Mouse (Mus musculus) mature B cell (primary cell): ENCODE results near the gene Lysmd3.

Experiments used
- in situ Hi-C: fragments of 300-500 bp; cut with MboI; formaldehyde crosslinking; loops from 2 replicates; pipeline ENCODE4 v1.14.3; 2019

Gene Lysmd3

DNA sequence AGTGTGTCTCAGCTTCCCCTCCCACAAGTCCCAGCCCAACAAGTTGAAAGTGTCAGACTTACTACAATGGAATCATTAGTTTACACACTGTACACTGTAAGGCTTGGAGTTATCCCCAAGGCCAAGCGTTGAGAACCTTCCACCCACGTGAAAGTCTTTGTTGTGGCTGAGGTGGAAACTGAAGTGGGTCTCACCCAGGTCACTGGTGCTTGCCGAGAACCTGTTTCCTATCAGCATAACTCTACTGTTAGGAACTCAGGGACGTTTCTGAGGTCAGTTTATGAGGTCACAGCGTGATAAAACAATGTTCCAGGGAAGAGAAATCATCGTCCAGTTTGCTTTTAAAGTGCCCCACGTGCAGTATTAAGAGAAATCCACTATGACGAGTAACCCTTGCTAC is 17.9 kb downstream of the Lysmd3 start:
- in situ Hi-C loops = no loop called here

DNA sequence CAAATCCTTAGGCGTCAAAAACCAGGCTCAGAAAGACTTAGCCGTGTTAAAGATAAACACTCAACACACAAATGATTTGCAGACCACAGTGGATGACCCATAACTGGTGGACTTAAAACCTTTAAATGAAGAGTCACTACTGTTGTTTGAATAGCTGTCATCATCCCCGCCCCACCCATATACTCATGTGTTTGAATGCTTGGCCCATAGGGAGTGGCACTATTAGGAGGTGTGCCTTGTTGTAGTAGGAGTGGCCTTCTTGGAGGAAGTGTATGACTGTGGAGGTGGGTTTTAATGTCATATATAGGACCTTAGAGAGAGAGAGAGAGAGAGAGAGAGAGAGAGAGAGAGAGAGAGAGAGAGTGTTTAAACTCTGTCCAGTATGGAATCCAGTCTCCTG is 25.6 kb downstream of the Lysmd3 start:
- in situ Hi-C loops = no loop called here

DNA sequence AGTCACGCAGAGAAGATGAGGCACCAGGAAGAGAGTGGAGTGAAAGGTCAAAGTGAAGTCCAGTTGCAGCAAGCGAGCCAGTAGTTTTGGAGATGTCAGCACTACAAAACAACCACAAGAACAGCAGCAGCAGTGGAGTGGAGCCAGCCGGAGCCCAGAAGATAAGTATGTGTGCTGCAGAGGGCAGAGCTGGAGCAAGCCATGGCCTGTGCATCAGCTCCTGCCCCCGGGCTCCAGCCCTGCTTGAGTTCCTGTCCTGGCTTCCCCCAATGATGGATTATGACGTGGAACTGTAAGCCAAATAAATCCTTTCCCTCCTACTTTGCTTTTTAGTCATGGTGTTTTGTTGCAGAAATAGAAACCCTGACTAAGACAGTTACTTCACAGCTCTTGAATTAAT is 26.8 kb downstream of the Lysmd3 start:
- in situ Hi-C loops = no loop called here

DNA sequence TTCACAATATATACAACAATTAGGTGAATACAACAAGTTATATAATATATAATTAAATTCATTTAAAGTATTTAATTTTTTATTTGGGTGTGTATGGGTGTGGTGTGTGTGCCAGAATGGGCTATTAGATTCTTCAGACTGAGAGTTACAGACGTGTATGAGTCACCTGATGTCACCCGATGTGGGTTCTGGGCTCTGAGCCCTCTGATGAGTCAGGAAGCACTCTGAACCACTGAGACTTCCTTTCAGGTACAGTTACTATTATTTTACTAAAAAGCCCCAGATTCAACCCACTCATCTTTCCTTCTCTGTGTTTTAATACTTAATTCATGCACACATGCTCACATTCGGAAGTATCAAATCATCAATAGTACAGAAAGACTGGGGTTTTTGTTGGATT is 27.4 kb downstream of the Lysmd3 start:
- in situ Hi-C loops = no loop called here

DNA sequence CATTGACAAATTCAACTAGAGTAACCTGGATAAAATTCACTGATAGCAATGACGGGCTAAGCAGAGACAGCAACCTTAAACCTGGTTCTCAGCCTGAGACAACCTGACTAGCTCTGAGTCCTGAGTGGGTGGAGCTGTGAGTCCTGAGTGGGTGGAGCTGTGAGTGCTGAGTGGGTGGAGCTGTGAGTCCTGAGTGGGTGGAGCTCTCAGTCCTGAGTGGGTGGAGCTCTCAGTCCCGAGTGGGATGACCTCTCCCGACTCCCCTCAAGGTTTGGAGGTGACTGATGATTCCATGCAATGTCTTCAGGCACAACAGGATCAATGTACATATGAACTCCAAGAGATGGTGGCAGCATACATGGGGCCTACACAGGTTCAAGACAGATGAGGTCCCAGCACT is 32.1 kb downstream of the Lysmd3 start:
- in situ Hi-C loops = no loop called here

DNA sequence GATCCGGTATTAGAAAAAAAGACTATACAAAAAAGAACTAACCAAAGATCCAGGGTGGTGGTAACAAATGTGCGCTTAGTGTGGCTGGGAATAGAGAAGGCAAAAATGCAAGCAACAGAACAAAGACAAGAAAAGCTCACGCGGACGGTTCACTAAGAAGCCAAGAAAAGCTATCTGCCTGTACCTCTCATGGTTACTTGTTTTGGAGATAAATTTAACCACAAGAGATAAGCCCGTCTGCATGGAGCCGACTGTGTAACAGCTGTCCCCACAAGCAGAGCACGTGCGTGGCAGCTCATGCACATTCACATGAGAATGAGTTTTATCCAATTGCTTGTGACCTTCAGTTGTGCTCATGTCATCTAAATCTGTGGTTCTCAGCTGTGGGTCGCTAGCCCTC is 33.0 kb downstream of the Lysmd3 start:
- in situ Hi-C loops = no loop called here

DNA sequence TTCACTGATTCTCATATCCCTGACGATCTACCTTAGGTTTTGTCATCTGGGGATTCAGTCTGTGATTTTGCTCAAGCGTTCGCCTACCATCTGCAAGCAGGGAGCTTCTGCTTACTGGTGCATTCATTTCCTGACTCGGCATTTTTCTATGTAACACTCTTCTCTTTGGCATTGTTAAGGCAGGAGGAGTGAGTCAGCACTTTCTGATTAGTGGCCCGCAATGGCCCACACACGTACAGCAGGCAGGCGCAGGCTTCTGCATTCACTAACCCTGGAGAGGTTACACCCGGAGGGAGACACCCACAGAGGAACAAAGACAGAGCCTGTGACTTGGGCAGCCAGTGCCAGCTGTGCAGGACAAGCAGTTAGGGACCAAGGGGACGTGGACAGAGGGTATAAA is 34.1 kb downstream of the Lysmd3 start:
- in situ Hi-C loops = no loop called here

DNA sequence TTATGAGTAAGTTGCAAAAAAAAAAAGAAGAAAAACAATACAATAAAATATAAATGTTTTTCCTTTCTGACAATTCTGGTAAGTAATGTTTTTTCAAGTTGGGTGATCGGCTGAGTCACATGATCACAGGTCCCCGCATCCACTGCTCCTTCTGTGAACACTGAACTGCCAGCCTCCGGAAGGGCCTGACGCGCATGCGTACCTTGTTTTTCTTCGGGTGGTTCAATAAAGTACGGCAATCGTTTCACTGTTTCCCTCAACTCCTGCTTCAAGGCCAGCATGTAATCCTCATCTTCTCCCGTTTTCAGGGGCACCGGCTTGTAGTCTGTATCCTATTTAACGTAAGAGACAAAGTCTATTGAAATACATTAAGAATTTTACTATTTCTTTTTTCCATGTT is 37.0 kb downstream of the Lysmd3 start:
- in situ Hi-C loops = no loop called here

DNA sequence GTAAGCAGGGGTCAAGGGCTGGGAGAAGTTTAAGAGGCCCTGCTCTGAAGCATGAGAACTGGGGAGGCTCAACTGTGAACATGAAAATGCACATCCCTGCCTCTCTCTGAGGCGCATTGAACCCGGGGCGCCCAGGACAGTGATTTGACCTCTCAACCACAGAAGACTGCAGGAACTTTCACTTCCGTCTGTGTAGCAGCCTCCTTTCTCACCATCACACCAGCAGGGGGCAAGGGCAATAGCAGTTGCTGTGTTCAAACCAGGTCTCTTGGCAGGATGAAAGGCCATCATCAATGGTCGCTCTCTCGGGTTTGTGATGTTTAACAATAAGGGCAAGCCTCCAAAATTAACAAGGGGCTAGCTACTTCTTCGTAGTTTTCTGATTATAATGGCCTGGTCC is 45.7 kb downstream of the Lysmd3 start:
- in situ Hi-C loops = no loop called here

DNA sequence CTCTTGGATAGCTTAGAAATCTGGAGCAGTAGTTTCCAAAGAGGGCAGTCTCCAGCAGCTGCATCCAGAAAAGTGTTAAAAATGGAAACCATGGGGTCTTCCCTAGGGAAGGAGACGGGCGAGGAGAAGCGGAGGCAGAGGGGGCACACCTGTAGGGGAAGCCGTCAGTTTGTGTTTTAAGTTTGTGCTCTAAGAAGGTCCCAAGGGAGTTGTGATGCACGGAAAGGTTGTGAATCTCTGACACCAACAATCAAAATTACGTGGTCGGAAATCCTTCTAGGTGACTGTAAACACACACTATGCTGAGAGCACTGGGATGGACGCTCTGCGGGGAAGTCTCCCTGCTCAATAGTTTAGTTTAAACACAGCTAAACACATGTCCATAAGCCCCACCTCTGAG is 46.2 kb downstream of the Lysmd3 start:
- in situ Hi-C loops = no loop called here

DNA sequence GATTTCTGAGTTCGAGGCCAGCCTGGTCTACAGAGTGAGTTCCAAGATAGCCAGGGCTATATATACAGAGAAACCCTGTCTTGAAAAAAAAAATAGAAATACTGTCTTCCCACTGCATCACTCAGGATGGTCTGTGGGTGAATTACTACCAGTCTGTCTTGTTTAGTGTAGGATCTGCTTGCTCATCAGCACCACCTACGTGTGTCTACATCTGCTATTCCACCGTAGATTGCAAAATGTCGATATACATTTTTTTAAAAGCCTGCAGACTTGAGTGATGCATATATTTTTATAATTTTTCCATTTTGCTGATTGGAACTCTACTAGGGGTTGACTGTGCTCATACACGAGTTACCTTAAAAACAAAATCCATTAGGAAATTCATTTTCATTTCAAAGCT is 48.8 kb downstream of the Lysmd3 start:
- in situ Hi-C loops = no loop called here

DNA sequence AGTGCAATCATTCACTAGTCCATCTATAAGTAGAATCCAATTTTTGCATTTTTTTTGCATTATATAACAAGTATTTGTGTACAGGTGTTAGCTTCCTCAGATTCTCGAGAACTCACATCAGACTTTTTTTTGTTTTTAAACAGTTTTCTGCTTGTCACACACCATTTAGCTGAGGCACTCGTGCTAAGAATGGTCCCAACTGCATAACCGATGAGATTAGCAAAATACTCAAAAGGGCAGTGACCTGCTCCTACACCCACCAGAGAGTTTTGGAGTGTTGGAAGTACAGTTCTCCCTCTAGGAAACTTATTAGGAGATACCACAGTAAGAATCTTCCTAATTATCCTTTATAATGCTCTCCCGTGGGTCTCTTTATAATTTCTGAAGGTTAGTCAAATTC is 52.3 kb downstream of the Lysmd3 start:
- in situ Hi-C loops = no loop called here

DNA sequence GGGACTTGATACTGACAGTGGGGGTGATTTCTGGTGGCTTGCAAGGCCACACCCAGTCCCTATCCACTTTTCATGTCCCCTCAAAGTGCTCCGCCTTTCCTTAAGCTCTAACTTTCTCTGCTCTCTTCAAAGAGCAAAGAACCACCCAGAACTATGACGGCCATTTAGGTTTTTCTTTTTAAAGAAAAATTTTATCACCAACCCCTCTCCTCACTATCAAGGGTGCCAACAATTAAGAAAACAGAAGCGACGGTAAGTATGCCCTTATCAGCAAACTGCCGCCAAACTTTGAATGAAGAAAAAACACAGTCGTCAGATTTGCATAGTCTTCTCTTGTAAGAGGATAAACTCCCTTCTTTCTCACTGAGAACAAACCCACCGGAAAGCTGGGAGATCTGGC is 52.8 kb downstream of the Lysmd3 start:
- in situ Hi-C loops = no loop called here

DNA sequence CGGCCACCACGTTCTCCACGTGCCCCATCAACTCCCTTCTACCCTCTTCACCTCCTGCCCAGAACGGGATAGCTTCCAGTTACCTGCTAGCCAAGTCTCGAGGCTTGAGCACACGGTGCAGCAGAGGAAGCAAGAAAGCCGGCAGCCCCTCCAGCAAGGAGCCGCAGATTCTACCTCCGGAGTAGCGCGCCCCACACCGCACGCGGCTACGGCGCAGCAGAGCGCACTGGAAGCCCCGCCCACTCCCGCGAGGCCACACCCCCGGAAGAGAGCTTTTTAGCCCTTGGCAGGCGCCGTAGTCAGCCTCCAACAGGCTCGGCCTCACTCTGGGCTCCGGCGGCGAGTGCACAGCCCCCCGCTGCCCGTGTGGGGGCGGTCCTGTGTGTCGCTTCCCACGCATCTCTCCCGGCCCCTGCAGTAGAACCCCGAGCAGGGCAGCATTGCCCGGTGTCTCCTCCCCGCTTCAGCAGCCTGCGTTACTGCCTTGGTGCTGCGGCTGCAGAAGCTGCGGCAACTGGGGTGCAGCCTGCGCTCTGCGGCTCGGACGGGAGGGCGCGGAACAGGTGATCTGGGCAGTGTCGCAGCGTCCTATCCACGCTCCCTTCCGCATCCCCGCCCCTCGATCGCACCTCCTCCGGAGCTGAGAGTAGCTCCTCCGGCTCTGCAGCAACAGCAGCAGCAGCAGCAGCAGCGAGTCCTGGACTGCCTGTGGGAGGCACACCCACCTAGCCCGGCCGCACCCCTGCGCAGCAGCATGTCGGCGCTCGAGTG is 53.5 kb downstream of the Lysmd3 start, which contains the start of the genes Polr3g and Mblac2:
TSS of gene Polr3g (minus strand) at position 239 of the 771 bp plus-strand sequence.
TSS of gene Mblac2 (plus strand) at position 567 of the 771 bp plus-strand sequence.
- in situ Hi-C loops = no loop called here

DNA sequence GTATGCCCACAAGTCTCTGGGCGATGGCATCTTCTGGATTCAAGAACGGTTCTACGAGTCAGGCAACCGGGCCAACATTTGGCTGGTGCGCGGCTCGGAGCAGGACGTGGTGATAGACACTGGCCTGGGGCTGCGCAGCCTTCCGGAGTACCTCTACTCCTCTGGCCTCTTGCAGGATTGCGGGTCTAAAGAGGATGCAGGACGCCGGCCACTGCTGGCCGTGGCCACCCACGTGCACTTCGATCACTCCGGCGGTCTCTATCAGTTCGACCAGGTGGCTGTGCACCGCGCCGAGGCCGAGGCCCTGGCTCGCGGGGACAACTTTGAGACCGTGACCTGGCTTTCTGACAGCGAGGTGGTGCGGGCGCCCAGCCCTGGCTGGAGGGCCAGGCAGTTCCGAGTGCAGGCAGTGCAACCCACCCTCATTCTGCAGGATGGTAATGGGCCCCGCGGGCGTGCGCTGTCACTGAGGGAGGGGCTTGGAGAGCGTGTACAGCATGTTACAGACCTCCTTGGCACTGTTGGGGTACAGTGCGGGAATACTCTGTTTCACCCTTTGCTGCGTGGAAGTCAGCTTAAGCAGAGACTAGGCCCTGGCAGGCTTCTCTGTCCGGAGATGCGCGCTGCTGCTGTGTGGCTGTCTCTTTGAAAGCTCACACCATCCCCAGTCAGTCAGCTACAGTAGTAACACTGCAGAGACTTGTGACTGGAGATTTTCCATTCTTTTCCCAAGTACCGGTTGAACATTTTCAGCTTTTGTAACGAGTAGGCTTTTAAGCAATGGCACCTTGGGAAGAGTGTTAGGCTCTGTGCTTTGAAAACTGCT is 54.3 kb downstream of the Lysmd3 start:
- in situ Hi-C loops = no loop called here

DNA sequence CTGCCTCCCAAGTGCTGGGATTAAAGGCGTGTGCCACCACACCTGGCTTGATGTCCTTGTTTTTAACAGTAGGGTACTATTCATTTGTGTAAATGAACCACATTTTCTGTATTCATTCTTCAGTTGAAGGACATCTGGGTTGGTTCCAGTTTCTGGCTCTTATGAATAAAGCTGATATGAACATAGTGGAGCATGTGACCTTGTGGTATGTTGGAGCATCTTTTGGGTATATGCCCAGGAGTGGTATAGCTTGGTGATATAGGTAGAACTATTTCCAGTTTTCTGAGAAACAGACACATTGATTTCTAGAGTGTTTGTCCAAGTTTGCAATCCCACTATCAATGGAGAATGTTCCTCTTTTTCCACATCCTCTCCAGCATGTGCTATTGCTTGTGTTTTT is 56.4 kb downstream of the Lysmd3 start:
- in situ Hi-C loops = no loop called here
